Mouse (Mus musculus) limb, embryonic 11.5 days (tissue): ENCODE results near the gene Col24a1. TPM values are rescaled to one million over a fixed set of nuclear protein-coding genes. Genes with fewer than 3 reads are reported as not detected.

ENCODE experiments used
- ATAC-seq: fragments of 200-750 bp; cut with Nextera tagmentation; 2 replicates; pipeline ENCODE4 v1.8.0; 2017; ENCODE audit warnings: low read depth; ENCODE audit not compliant: insufficient number of reproducible peaks, low FRiP score, low TSS enrichment
- DNase-seq: peaks from one replicate; pipeline ENCODE4 v3.0.0-alpha.2; 2015; ENCODE audit warnings: low spot score
- H3K27ac ChIP-seq: fragments of 300-500 bp; sonication (generic); replicated peaks from 2 replicates; pipeline ENCODE4 v1.5.1; 2014; ENCODE audit warnings: low read depth, mild to moderate bottlenecking, low read length
- H3K27me3 ChIP-seq: fragments of 300-500 bp; sonication (generic); 2 replicates; pipeline ENCODE4 v1.6.1; 2014; ENCODE audit warnings: mild to moderate bottlenecking, low read length, mixed read lengths; ENCODE audit not compliant: control insufficient read depth, insufficient read depth
- H3K36me3 ChIP-seq: fragments of 300-500 bp; sonication (generic); 2 replicates; pipeline ENCODE4 v1.6.1; 2014; ENCODE audit warnings: mild to moderate bottlenecking, low read length, moderate library complexity, mixed read lengths; ENCODE audit not compliant: control insufficient read depth, insufficient read depth
- H3K4me1 ChIP-seq: fragments of 300-500 bp; sonication (generic); 2 replicates; pipeline ENCODE4 v1.6.1; 2014; ENCODE audit warnings: low read length, mixed read lengths; ENCODE audit not compliant: control insufficient read depth, insufficient read depth
- H3K4me2 ChIP-seq: fragments of 300-500 bp; sonication (generic); 2 replicates; pipeline ENCODE4 v1.6.1; 2014; ENCODE audit warnings: low read depth, mild to moderate bottlenecking, moderate library complexity; ENCODE audit not compliant: severe bottlenecking
- H3K4me3 ChIP-seq: fragments of 300-500 bp; sonication (generic); 2 replicates; pipeline ENCODE4 v1.5.1; 2014; ENCODE audit warnings: low read depth, low read length
- H3K9ac ChIP-seq: fragments of 300-500 bp; sonication (generic); 2 replicates; pipeline ENCODE4 v1.6.1; 2014; ENCODE audit warnings: mild to moderate bottlenecking, low read length
- H3K9me3 ChIP-seq: fragments of 300-500 bp; sonication (generic); 2 replicates; pipeline ENCODE4 v1.6.1; 2016; ENCODE audit warnings: low read length; ENCODE audit not compliant: control insufficient read depth
- WGBS: fragments of 180-500 bp; shearing (Covaris S2); extraction: QIAGEN DNeasy Blood & Tissue Kit; methylation state at CpG from one replicate; pipeline ENCODE4 v1.1.7; 2014; 5-methylcytosine and 5-hydroxymethylcytosine counted together
- polyA plus RNA-seq: library from polyadenylated mRNA; unstranded; fragments of >200 nt; fragmentation: Nextera tagmentation; extraction: Ambion mirVana; gene quantifications from 2 replicates; pipeline ENCODE4 v1.2.1, GENCODE M21; 2014

Col24a1 gene
- polyA plus RNA-seq, 1 experiment from 2014 or later = 1.2 TPM

GRCm38 (mm10) chr3:145583522-145584200 is 291.4 kb downstream of the Col24a1 start:
- H3K9me3 ChIP-seq = no peaks in the 10 kb centered on the region
- H3K4me2 ChIP-seq = no peak overlapping the region
- no peak overlapping the region for H3K27ac ChIP-seq
- no peak overlapping the region for H3K9ac ChIP-seq
- WGBS = 80% methylated on average over 3 of the region's 3 CpGs
- no peak for DNase-seq
- H3K4me1 ChIP-seq = no peaks in the 10 kb centered on the region
- no peaks in the 10 kb centered on the region for H3K27me3 ChIP-seq
- H3K36me3 ChIP-seq = peaks cover 17% of the 10 kb centered on the region
- ATAC-seq = no peak
- H3K4me3 ChIP-seq = no peak overlapping the region

GRCm38 (mm10) chr3:145590562-145590961 is 298.3 kb downstream of the Col24a1 start:
- H3K9ac ChIP-seq = no peak overlapping the region

GRCm38 (mm10) chr3:145591841-145592542 is 299.7 kb downstream of the Col24a1 start:
- H3K36me3 ChIP-seq = peaks cover 5% of the 10 kb centered on the region; the same call in 1 of the 2 replicates
- H3K27ac ChIP-seq = no peak overlapping the region
- H3K9me3 ChIP-seq = no peaks in the 10 kb centered on the region
- no peak overlapping the region for H3K4me2 ChIP-seq
- H3K4me1 ChIP-seq = no peaks in the 10 kb centered on the region
- WGBS = 92% methylated on average over 6 of the region's 6 CpGs
- DNase-seq = no peak
- H3K27me3 ChIP-seq = no peaks in the 10 kb centered on the region
- no peak overlapping the region for H3K9ac ChIP-seq
- ATAC-seq = no peak
- H3K4me3 ChIP-seq = no peak overlapping the region

More at GRCm38 (mm10) chr3:145590562-145590961, 298.3 kb downstream of the Col24a1 start:
- Histone ChIP-seq H3K4me1 (no peaks in the 10 kb centered on the region), H3K27me3 (no peaks in the 10 kb centered on the region), H3K4me2 (no peak overlapping the region), H3K4me3 (no peak overlapping the region), H3K9me3 (no peaks in the 10 kb centered on the region), H3K27ac (no peak overlapping the region), H3K36me3 (peaks cover 16% of the 10 kb centered on the region)
- 94% methylated on average over 4 of the region's 4 CpGs for WGBS
- DNase-seq (no peak), ATAC-seq (no peak)

GRCm38 (mm10) chr3:145595354-145595753 is 303.1 kb downstream of the Col24a1 start:
- Histone ChIP-seq H3K9ac (no peak overlapping the region), H3K9me3 (no peaks in the 10 kb centered on the region), H3K4me3 (no peak overlapping the region), H3K4me1 (no peaks in the 10 kb centered on the region), H3K4me2 (no peak overlapping the region), H3K36me3 (peaks cover 10% of the 10 kb centered on the region; the same call in 1 of the 2 replicates), H3K27ac (no peak overlapping the region), H3K27me3 (no peaks in the 10 kb centered on the region)
- 92% methylated on average over 6 of the region's 6 CpGs for WGBS
- ATAC-seq (no peak), DNase-seq (no peak)

- ATAC-seq (no peak), DNase-seq (no peak)
- 98% methylated on average over 7 of the region's 7 CpGs for WGBS
- Histone ChIP-seq H3K27ac (no peak overlapping the region), H3K9ac (no peak overlapping the region), H3K4me1 (no peaks in the 10 kb centered on the region), H3K36me3 (peaks cover 8% of the 10 kb centered on the region), H3K4me2 (no peak overlapping the region), H3K27me3 (no peaks in the 10 kb centered on the region), H3K9me3 (no peaks in the 10 kb centered on the region), H3K4me3 (no peak overlapping the region)
Observed at GRCm38 (mm10) chr3:145599059-145599458, 306.8 kb downstream of the Col24a1 start.

- DNase-seq (no peak), ATAC-seq (no peak)
- no peaks in the 10 kb centered on the region for H3K9me3 ChIP-seq
- H3K4me1 ChIP-seq = no peaks in the 10 kb centered on the region
- no peaks in the 10 kb centered on the region for H3K27me3 ChIP-seq
- WGBS = 95% methylated on average over 6 of the region's 6 CpGs
- H3K9ac ChIP-seq = no peak overlapping the region
- no peak overlapping the region for H3K4me3 ChIP-seq
- H3K4me2 ChIP-seq = no peak overlapping the region
- H3K27ac ChIP-seq = no peak overlapping the region
- peaks cover 4% of the 10 kb centered on the region for H3K36me3 ChIP-seq
Observed at GRCm38 (mm10) chr3:145600801-145601200, 308.5 kb downstream of the Col24a1 start.

- Histone ChIP-seq H3K4me1 (no peaks in the 10 kb centered on the region), H3K36me3 (peaks cover 4% of the 10 kb centered on the region), H3K9ac (no peak overlapping the region), H3K4me2 (no peak overlapping the region), H3K27me3 (no peaks in the 10 kb centered on the region), H3K27ac (no peak overlapping the region), H3K4me3 (no peak overlapping the region), H3K9me3 (no peaks in the 10 kb centered on the region)
- 83% methylated on average over 6 of the region's 6 CpGs for WGBS
- DNase-seq (no peak), ATAC-seq (no peak)
Observed at GRCm38 (mm10) chr3:145601345-145601744, 309.1 kb downstream of the Col24a1 start.
